Mouse (Mus musculus) layer of hippocampus, adult 18-20 months (tissue): ENCODE data around the gene Olfr832. TPM values are rescaled to one million over a fixed set of nuclear protein-coding genes. Genes with fewer than 3 reads are reported as not detected.
"Not testable (repeated sequence)": the region's sequence is repeated elsewhere in the genome, so short reads cannot be mapped to it uniquely, and the experiment has no call there.

Experiments
- DNase-seq, 2 experiments: peaks; one replicate each; pipeline ENCODE4 v3.0.0; 2022; ENCODE audit warnings: low spot score in 2 of 2
- long read RNA-seq: library from polyadenylated mRNA; stranded (forward); transcript quantifications from one replicate; pipeline ENCODE4 v2.0.0, GENCODE M21; 2021
- total RNA-seq, 2 experiments: library from RNA; stranded (reverse); gene quantifications; 2 replicates each; pipeline ENCODE4 v1.2.3; 2021

Gene Olfr832
- not detected for total RNA-seq
- long read RNA-seq: 0 reads

DNA sequence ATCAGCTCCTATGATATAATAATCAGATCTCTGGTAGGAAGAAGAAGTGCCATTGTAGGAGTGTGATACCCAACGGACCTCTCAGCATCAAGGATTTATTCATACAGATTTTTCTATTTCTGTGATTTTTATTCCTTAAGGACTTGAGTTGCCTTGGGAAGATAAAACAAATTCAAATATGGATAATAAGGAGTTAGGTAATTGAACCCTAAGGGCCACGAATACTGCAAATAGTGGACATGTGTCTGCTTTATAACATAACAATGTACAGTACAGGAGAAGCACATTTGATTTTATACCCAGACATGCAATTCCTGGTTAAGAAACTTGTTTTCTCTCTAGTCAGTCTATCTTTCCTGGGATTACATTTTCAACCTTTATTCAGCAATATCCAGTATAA, at the start of gene Olfr832:
Gene Olfr832, plus strand, starts transcription at position 301 of the 400 bp plus-strand sequence.
- DNase-seq: not testable (repeated sequence)

DNA sequence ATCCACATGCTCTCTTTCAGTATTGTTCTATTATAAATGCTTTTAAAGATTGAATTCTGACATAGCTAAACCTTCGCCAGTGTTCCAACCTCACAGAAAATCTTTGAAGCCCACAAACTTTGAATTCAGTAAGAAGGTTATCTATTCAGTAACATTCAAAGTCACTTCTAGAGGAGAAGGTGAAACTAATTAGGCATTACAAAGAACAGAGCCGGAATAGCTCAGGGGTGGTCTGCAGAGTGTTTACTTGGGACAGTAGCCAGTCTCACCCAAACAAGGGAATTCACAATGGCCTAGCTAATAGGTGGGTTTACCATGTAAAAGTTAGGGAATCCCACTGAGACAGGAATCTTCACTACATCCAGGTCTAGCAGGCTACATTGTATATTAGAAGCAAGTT, 29.2 kb upstream of the Olfr832 start:
- DNase-seq: not testable (repeated sequence)

DNA sequence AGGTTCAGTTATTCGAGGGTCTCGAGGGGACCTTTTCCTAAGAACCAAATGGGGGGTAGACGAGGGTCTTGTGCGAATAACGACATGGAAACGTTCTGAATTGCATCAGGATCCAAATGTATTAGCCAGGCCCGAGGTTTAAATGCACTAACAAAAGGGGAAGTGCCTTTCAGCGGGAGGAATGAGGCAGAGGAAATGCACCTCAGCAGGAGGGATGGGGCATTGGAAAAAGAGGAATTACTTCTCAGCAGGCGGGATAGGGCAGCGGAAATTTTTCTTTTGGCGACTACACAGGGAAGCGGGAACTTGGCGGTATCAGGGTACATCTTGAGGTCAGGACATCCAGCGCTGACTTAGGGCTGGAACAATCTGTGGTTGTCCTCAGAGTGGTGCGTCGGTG, 9.0 kb upstream of the Olfr832 start:
- DNase-seq: not testable (repeated sequence)

DNA sequence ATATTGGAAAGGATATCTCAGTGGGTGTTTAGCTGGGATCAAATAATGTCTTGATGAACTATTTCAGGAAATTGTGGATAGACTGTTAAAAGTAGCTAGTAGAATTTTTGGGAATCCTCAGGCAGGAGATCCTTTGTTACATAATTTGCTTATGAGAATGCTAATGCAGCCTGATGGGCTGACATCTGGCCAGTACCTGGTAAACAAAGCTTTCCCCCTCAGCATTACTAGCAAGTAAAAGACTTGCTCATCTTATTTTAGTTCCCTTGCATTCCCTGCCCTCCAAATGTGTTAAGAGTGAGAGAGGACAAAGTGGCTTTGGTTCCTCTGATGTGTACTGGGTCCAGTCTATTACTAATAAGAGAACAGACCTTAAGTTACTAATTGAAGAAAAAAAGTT, 25.1 kb downstream of the Olfr832 start:
- DNase-seq: no peak

DNA sequence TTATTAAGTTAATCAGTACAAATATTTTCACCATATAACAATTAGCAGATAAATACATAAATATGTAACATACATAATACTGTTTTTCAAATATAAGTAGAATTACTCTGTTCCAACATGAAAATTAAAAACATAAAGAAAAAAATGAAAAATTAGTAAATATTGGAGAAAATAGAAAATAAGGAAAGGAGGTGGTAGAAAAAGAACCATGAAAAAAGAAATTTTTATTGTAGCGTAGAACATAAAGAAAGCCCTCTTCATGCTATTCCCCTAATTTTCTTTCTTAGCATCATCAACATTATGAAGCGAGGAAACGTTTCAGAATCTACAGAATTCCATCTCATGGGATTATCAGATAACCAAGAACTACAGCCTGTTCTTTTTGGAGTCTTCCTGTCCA, 50.8 kb downstream of the Olfr832 start, which contains the start of gene Olfr834:
Gene Olfr834, plus strand, starts transcription at position 301 of the 400 bp plus-strand sequence.
- DNase-seq: no peak

Other genes starting within 250 kb of the Olfr832 start
- gene Olfr24, start 173.1 kb upstream of the Olfr832 start, total RNA-seq: not detected
- not detected for gene Olfr828, start 117.6 kb upstream of the Olfr832 start, total RNA-seq
- gene Olfr829, start 82.2 kb upstream of the Olfr832 start, total RNA-seq: not detected
- not detected for gene Olfr830, start 62.4 kb upstream of the Olfr832 start, total RNA-seq
- not detected for gene Olfr834, start 50.9 kb downstream of the Olfr832 start, total RNA-seq
- gene Olfr835, start 95.6 kb downstream of the Olfr832 start, total RNA-seq: not detected
- not detected for gene Olfr836, start 183.3 kb downstream of the Olfr832 start, total RNA-seq
- not detected for gene Olfr837, start 199.2 kb downstream of the Olfr832 start, total RNA-seq
- gene Olfr839-ps1, start 240.2 kb downstream of the Olfr832 start, total RNA-seq: under 1 TPM in 1 of 2 experiments, not detected in 1; 0.05 TPM